Mouse (Mus musculus) kidney, postnatal 36 days (tissue): ENCODE results near the gene Ntrk1.
A peak's percentile ranks its signal among the peaks of the same experiment; 100 is the strongest.

Experiments
- DNase-seq, 2 experiments: peaks; one replicate each; pipeline ENCODE4 v3.0.0; 2021 to 2022; ENCODE audit warnings: mixed read lengths in 2 of 2

Ntrk1 gene

DNA sequence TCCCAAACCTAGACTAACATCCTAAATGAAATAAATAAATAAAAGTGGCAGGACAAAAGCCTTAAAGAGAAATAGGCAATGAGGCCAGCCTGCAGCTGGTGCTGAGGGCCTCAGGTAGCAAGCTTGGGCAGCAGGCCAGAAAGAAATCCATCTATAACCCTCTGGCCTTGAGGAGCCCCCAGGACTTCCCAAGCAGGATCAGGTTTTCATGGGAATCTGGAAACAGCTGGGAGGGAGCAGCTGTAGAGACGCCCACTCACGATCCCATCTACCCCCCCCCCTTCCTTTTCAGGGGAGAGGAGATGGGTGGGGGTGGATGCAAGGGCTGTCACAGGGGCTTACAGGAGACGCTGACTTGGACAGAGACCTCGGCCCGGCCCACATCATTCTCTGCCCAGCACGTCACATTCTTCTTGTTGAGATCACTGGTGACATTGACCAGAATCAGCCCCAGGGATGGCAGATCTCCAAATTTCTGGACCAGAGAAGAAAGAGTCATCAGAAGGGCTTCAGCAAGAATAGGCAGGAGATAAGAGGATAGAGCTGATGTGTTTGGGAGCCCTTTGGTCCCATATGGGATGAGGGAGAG is 9.2 kb downstream of the Ntrk1 start:
- DNase-seq = no peak

DNA sequence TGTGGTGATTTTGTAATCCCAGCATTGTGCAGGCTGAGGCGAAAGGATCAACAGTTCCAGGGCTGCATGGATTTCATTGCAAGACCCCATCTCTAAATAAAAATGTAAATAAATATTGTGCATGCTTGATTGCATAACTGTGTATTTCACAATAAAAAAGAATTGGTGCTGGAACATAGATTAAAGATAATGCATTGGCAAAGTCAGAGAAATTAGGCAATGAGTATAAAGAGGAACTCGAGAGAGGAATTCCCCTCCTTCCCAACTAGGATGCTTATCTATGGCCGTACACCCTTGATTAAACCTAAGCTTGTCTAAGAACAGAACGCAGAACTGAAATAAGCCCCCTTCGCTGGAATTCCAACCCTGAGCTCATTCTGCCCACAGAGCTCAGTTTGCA is 9.8 kb downstream of the Ntrk1 start:
- no peak for DNase-seq

DNA sequence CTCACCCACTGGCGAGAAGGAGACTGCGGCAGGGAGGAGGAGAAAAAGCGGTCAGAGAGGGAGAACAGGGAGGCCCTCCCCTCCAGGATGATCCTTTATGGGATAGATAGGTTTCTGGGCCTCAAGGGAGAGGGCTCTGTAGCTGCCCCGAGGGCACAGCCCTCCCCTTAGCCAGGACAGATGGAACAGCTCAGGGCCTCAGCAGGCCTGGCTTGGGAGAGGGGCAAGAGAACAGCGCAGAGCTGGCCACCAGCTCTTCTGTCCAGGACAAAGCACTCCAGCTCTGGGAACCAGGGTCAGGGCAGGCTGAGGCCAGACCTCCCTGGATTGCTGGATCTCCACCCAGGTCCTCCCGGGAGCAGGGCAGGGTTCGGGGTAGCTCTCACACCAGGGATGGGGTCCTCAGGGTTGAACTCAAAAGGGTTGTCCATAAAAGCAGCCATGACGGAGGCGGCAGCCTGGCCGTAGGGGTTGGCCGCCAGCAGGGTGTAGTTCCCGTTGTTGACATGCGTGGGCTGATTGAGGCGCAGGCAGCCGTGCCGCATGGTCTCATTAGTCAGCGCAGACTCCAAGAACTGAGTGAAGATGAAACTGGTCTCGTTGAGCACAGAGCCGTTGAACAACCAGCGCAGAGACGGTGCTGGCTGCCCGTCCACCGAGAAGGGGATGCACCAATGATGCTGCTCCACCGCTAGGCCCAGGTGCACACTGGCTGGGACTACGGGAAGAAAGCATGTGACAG is 11.5 kb downstream of the Ntrk1 start:
- no peak for DNase-seq

DNA sequence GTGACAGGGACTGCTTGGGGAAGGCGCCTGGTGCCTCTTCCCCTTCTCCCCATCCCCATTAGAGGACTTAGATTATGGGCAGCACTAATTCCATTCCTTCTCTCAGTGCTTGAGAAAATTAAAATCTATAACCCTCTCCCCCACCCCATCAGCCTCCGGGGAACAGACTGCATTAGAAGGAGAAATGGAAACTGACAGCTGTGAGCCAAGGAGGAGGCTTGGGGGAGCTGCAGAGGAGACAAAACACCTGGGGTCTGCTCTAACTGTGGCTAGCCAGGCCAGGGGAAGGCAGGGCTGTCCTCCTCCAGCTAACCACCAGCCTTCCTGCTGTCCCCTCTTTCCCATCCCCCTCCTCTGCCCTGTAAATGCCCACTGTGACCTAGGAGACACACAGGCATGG is 15.9 kb downstream of the Ntrk1 start:
- no peak for DNase-seq

- peak; percentile 53 to 74 for DNase-seq
Observed at GRCm38 (mm10) chr3:87778283-87778682, 16.7 kb downstream of the Ntrk1 start.

GRCm38 (mm10) chr3:87771088-87771487 is 23.9 kb downstream of the Ntrk1 start:
- peak; percentile 74 to 88 for DNase-seq

DNA sequence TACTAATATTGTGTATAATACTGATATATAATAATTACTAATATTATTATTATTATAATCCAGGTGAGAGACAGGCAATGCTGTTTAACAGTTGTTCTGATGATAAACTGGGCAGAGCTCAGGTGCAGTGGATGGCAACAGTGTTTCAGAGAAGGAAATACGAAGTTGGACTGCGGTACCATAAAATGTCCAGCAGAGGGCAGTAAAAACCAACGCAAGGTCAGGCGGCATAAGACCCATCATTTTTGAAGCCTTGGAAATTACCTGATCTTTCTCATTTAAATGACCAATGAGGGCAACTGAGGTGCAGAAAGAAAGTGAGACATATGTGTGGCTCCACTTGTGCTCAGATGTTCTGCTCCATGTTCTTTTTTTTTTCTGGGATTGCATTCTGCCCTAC is 24.7 kb downstream of the Ntrk1 start:
- peak; percentile 64 to 72 for DNase-seq

- no peak for DNase-seq
Observed at GRCm38 (mm10) chr3:87769506-87769905, 25.5 kb downstream of the Ntrk1 start.

- DNase-seq = peak; percentile 90
Observed at GRCm38 (mm10) chr3:87768844-87769243, 26.1 kb downstream of the Ntrk1 start.

GRCm38 (mm10) chr3:87768431-87768830 is 26.5 kb downstream of the Ntrk1 start:
- DNase-seq = no peak

GRCm38 (mm10) chr3:87767764-87768163 is 27.2 kb downstream of the Ntrk1 start:
- peak; percentile 73 to 78 for DNase-seq

- no peak for DNase-seq
Observed at GRCm38 (mm10) chr3:87766284-87766667, 28.7 kb downstream of the Ntrk1 start.

DNA sequence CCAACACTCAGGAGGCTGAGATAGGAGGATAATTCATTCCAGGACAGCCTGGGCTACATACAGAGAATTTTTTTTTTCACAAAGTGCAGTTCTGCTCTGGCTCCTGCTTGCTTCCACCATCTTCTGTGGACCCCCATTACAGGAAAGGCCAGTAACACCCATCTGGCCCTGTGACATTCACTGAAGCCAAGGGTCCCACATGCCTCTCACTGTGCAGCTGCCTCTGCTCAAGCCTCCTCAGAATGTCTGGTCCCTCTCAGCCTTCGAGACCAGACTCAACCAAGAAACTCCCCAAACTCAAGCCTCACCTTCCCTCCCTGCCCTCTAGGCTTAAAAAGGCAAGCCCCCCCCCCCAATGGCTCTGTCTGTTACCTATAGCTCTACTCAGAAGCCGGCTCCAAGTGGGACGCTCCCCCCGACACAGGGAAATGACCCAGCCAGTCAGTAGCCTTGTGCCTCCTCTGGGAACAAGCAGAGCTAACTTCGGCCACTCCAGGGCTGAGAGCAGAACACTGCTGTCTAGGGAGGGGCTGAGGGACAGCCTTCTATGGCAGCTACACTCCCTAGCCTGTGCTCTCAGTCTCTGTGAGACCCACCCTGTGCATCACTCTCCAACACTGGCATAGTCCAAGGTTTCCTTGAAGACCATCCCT is 29.2 kb downstream of the Ntrk1 start:
- DNase-seq = peak in 1 of 2 experiments; percentile 22

GRCm38 (mm10) chr3:87765091-87765490 is 29.9 kb downstream of the Ntrk1 start:
- peak; percentile 75 to 76 for DNase-seq

- DNase-seq = peak; percentile 53 to 61
Observed at GRCm38 (mm10) chr3:87764506-87764905, 30.5 kb downstream of the Ntrk1 start.

GRCm38 (mm10) chr3:87763683-87764289 is 31.2 kb downstream of the Ntrk1 start:
- DNase-seq = peak; percentile 82 to 88

DNA sequence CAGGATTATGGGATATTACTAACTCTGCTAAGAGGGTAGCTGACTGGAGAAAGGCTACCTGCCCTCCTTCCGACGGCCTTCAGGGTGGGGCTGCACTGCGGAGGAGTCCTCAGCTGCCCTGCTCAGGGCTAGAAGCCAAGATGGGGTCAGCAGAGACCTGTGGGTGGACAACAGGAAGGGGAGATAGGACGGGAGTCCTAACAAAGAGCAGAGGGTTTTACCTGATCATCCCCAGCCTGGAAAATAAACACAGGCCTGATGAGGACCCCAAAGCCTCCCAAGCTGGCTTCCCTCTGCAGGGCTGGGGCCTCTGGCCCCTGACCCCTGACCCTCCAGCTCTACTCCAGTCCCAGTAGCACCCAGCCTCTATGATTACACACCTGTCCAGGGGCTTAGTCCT is 31.8 kb downstream of the Ntrk1 start:
- DNase-seq = no peak

DNA sequence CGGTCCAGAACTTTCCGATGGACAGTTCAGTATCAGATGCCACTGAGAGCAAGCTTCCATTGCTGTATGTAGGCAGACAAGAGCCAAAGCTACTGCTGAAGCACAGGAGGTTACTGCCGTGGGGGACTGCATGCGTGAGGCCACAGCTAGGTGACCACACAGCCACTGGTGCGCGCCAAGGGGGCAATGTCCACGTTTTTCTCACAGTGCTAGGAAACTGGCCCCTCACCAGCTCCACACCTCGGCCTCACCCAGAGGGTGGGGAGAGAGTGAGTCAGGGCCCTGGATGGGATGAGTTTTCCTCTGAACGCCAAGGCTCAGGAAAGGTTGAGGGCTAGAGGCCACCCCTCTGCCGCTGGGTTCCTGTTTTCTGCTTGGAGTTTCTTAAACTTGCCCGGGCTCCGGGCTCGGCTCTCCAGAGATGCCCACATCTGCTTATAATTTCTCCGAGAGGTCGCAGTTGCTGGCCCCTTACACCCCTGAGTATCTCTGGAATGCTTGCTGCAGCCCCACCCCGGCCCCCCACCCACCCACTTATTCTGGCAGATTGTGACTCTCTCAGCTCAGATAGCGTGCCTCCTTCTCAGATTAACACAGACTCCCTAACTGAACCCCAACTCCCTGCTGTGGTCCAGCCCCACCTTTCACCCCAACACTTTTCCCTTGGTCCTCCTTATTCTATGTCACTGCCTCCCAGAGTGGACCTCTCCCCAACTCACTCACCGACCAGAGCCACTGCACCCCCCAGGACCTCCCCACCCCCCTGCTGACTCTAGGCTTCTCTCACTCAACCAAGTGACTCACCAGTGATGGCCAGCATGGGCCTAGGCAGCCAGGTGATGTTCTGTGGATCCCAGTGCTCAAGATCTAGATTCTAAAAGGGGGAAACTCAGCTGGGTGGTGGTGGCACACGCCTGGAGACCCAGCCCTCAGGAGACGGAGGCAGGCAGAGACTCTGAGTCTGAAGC is 33.3 kb downstream of the Ntrk1 start:
- peak; percentile 70 to 77 for DNase-seq

DNA sequence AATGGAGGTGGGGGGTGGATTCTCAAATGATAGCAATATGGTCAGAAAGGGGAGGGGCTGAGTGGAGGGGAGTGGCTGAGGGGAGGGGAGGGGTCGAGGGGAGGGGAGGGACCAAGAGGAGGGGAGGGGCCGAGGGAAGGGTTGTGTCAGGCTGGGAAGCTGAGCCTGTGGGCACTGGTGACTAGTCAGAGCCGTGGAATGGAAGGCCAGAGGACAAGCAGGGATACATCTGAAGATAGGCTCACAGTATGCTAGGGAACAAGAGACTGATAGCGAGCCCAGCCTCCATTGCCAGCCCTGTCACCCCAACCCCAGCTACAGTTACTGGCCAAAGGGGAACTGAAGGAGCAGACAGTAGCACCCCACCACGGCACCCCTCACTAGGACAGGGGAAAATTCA is 36.3 kb downstream of the Ntrk1 start:
- no peak for DNase-seq

DNA sequence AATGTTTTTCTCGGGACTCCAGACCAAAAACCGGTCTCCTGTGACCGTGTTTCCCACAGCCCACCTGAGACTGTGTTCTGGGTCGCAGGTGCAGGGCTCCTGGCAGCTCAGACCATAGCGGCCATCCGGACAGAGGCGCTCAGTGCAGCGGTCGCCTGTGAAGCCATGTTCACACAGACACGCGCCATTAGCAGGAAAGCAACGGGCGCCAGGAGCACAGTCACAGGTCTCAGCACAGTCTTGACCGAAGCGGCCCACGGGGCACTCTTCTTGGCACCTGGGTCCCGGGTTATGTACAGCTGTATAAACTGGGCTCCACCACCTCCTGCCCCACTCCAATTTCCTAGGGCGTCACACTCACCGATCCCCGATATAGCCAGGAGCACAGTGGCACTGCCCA is 38.5 kb downstream of the Ntrk1 start:
- DNase-seq = no peak

DNA sequence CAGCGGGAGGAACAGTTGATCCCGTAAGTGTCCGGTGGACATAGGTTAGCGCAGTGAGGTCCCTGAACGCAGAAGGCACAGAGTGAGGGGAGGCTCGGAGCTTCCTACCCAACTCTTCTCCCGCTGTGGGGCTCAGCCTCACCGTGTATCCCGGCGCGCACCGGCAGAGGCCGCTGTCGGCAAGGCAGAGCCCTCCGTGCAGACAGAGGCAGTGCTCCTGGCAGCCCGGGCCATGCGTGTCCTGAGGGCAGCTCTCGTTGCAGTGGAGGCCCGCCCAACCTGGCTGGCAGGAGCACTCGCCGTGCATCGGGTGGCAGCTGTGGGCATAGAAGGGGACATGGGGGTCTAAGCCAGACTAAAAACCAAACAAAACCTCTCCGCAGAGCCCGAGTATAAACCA is 39.0 kb downstream of the Ntrk1 start:
- peak; percentile 88 to 96 for DNase-seq

GRCm38 (mm10) chr3:87753829-87754228 is 41.1 kb downstream of the Ntrk1 start:
- no peak for DNase-seq
